Mouse (Mus musculus): ENCODE measurements around the gene Gm11565.
"Not testable (repeated sequence)": the region's sequence is repeated elsewhere in the genome, so short reads cannot be mapped to it uniquely, and the experiment has no call there.

Gm11565 gene

DNA sequence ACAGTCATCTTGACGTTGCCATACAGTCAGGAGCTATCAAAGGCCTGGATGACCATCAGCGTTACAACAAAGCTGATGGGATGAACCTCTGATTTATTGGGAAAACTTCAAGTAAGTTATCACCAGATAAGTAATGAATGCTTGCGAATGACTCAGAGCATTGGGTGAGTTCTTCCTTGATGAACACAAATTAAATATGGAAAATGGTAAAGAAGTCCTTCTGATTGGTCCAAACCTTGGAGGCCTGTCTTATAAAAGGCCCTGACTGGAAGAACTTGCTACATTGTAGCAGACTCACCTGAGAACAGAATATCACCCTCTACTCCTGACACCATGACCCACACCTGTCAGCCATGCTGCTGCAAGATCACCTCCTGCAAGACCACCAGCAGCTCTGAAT, at the start of gene Gm11565:
Gm11565 (plus strand) TSS at position 301 of the 400 bp plus-strand sequence.
- no peak for DNase-seq

GRCm38 (mm10) chr11:99873089-99873488, 41.5 kb upstream of the Gm11565 start, which contains the start of gene Krtap9-1:
Krtap9-1 (plus strand) TSS chr11:99873389.
- DNase-seq = not testable (repeated sequence)

GRCm38 (mm10) chr11:99878887-99879286, 35.7 kb upstream of the Gm11565 start, which contains the start of gene Gm11567:
Gm11567 (plus strand) TSS chr11:99879187.
- DNase-seq = not testable (repeated sequence)

GRCm38 (mm10) chr11:99907620-99908019, 6.9 kb upstream of the Gm11565 start, which contains the start of gene Krtap31-1:
Krtap31-1 (plus strand) TSS chr11:99907920.
- DNase-seq = no peak

GRCm38 (mm10) chr11:99935991-99936390, 21.4 kb downstream of the Gm11565 start, which contains the start of gene Krtap31-2:
Krtap31-2 (plus strand) TSS chr11:99936291.
- no peak for DNase-seq

- no peak for DNase-seq
Measured at GRCm38 (mm10) chr11:99937751-99938264, 23.3 kb downstream of the Gm11565 start.

- DNase-seq = no peak
Measured at GRCm38 (mm10) chr11:99948175-99948574, 33.6 kb downstream of the Gm11565 start, which contains the start of gene Krtap9-5. Krtap9-5 (plus strand) TSS chr11:99948475.

DNA sequence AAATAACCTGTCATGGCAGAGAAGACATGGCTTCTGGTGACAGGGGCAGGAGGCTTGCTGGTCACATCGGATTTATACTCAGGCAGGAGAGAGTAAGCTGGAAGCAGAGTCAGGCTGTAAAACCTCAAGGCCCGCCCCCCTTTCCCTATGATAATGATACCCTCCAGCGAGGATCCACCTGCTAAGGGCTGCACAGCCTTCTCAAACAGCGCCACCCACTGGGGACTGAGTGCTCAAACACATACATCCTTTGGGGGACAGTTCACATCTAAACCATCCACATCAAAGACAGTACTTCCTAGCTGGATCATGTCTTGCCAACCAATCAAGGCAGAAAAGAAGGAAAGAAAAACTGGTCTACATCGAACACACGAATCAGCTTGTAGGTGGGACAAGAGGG, 49.7 kb downstream of the Gm11565 start:
- DNase-seq = no peak

Data from thymus, postnatal 14 days (tissue).